Mouse (Mus musculus) embryonic facial prominence, embryonic 15.5 days (tissue): ENCODE measurements around the gene Ahnak. TPM values are rescaled to one million over a fixed set of nuclear protein-coding genes. Genes with fewer than 3 reads are reported as not detected.

ENCODE experiments used
- ATAC-seq: fragments of 200-750 bp; cut with Nextera tagmentation; 2 replicates; pipeline ENCODE4 v1.8.0; 2017; ENCODE audit warnings: low read depth, moderate TSS enrichment; ENCODE audit not compliant: insufficient number of reproducible peaks, low FRiP score, low TSS enrichment
- H3K27ac ChIP-seq: fragments of 300-500 bp; sonication (generic); replicated peaks from 2 replicates; pipeline ENCODE4 v1.5.1; 2015; ENCODE audit warnings: mild to moderate bottlenecking, inconsistent platforms
- H3K27me3 ChIP-seq: fragments of 300-500 bp; sonication (generic); 2 replicates; pipeline ENCODE4 v1.6.1; 2015; ENCODE audit warnings: inconsistent platforms
- H3K36me3 ChIP-seq: fragments of 300-500 bp; sonication (generic); 2 replicates; pipeline ENCODE4 v1.6.1; 2015; ENCODE audit warnings: mild to moderate bottlenecking, inconsistent platforms
- H3K4me1 ChIP-seq: fragments of 300-500 bp; sonication (generic); 2 replicates; pipeline ENCODE4 v1.6.1; 2015; ENCODE audit warnings: inconsistent platforms
- H3K4me2 ChIP-seq: fragments of 300-500 bp; sonication (generic); replicated peaks from 2 replicates; pipeline ENCODE4 v1.6.1; 2015; ENCODE audit warnings: mild to moderate bottlenecking, inconsistent platforms
- H3K4me3 ChIP-seq: fragments of 300-500 bp; sonication (generic); replicated peaks from 2 replicates; pipeline ENCODE4 v1.5.1; 2015; ENCODE audit warnings: mild to moderate bottlenecking, inconsistent platforms
- H3K9ac ChIP-seq: fragments of 300-500 bp; sonication (generic); 2 replicates; pipeline ENCODE4 v1.6.1; 2015; ENCODE audit warnings: inconsistent platforms
- H3K9me3 ChIP-seq: fragments of 300-500 bp; sonication (generic); replicated peaks from 2 replicates; pipeline ENCODE4 v1.6.1; 2016; ENCODE audit warnings: inconsistent platforms
- WGBS: fragments of 180-500 bp; shearing (Covaris S2); methylation state at CpG from one replicate; pipeline ENCODE4 v1.1.7; 2015; 5-methylcytosine and 5-hydroxymethylcytosine counted together
- polyA plus RNA-seq: library from polyadenylated mRNA; unstranded; fragments of >200 nt; fragmentation: Nextera tagmentation; extraction: Ambion mirVana; gene quantifications from 2 replicates; pipeline ENCODE4 v1.2.1, GENCODE M21; 2015

Gene Ahnak
- polyA plus RNA-seq, 1 experiment from 2014 or later: 71.9 TPM

DNA sequence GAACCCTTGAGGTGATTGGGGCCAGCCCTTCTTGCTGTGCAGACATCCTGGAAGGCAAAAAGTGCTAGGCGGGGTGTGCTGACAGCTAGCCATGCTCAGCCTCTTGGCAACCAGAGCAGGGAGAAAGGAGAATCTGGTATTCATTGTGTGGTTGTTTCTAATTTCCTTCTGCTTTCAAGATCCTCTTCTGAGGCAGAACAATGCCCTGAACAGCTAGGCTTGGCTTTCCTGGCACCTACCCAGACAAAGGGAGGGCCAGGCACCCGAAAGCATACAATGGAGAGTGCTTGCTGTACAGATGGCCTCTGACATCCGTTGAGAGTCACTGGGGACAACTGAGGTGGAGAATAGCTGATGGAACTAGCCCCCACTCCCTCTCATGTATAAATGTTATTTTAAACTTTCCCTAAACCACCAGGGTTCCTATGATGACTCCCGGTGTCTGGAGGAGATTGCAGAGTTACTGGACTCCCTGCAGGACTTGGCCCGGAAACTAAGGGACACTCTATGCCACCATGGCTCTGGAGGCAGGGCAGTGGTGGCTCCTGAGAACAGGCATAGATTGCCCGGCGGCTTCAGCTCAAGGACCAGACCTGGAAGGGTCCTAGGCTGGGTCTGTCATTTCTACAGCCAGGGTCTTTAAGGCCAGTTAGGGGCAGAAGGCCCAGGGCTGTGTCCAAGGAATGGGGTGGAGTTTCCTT, 82.5 kb downstream of the Ahnak start:
- Histone ChIP-seq H3K27ac (peak overlapping the region; percentile 88), H3K9ac (no peak overlapping the region)

GRCm38 (mm10) chr19:9072157-9072530, 83.1 kb downstream of the Ahnak start:
- Histone ChIP-seq H3K27ac (peak overlapping the region; percentile 88), H3K4me2 (no peak overlapping the region), H3K9me3 (no peaks in the 10 kb centered on the region), H3K4me3 (no peak overlapping the region), H3K27me3 (no peaks in the 10 kb centered on the region), H3K4me1 (peaks cover 43% of the 10 kb centered on the region), H3K36me3 (no peaks in the 10 kb centered on the region), H3K9ac (no peak overlapping the region)
- 65% methylated on average over 2 of the region's 2 CpGs for WGBS
- ATAC-seq: no peak

More for the DNA sequence above, 82.5 kb downstream of the Ahnak start:
- Histone ChIP-seq H3K36me3 (no peaks in the 10 kb centered on the region), H3K27me3 (no peaks in the 10 kb centered on the region), H3K4me1 (peaks cover 44% of the 10 kb centered on the region), H3K4me2 (0 out of 2 replicates have a peak overlapping the region, but pooled peaks have one; percentile 8), H3K9me3 (no peaks in the 10 kb centered on the region), H3K4me3 (no peak overlapping the region)
- WGBS: 47% methylated on average over 7 of the region's 7 CpGs
- ATAC-seq: peak; percentile 71

DNA sequence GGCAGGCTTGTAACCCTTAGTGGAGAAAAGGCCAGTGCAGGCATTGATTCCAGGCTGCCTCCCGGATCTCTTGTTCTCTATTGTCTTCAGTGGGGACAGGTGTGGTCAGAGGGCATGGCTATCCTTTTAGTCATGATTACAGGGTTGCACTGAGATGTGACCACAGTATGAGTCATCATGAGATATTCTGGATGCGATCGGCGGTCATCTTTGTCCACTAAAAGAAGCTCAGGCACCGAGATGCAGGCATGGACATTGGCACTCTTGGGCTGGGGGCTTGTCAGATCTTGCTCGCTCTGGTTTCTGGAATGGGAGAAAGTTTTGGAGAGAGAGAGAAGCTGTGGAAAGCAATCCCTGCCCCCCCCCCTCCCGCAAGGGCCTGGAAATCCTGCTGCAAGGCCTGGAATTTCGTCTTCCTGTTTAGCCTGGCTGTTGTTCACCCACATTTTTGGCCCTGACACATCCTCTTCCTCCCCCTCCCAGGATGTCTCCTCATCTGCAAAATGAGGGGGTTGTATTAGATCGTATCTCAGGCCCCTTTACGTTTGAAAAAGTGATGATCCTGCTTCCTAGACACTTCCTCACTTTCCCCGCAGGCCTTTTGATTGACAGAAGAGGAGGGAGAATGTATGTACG, 84.8 kb downstream of the Ahnak start:
- Histone ChIP-seq H3K9ac (no peak overlapping the region), H3K27me3 (no peaks in the 10 kb centered on the region), H3K9me3 (no peaks in the 10 kb centered on the region), H3K4me1 (peaks cover 43% of the 10 kb centered on the region), H3K36me3 (no peaks in the 10 kb centered on the region), H3K4me2 (no peak overlapping the region), H3K27ac (peak overlapping the region; percentile 48), H3K4me3 (no peak overlapping the region)
- WGBS: 62% methylated on average over 12 of the region's 12 CpGs
- no peak for ATAC-seq

DNA sequence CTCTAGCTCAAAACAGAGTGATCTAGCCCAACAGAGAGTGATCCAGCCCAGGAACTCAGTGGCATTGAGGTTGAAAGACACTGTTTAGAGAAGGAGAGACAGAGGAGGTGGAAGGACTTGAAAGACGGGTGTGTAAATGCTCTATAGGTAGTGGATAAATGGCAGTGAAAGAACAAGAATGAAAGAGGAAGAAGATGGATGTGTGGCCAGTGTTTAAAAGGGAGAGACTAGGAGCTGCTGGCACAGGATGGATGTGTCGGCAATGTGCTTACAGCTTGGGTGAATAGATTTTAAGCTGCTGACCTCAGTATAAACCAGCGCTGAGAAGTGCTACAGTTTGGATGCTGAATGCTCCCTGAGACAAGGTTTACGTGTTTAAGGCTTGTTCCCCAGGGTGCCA, 85.3 kb downstream of the Ahnak start:
- H3K4me1 ChIP-seq: peaks cover 45% of the 10 kb centered on the region
- no peak overlapping the region for H3K9ac ChIP-seq
- H3K36me3 ChIP-seq: no peaks in the 10 kb centered on the region
- WGBS: 70% methylated on average over 4 of the region's 4 CpGs
- H3K9me3 ChIP-seq: no peaks in the 10 kb centered on the region
- 0 out of 2 replicates have a peak overlapping the region, but pooled peaks have one; percentile 48 for H3K27ac ChIP-seq
- no peaks in the 10 kb centered on the region for H3K27me3 ChIP-seq
- no peak for ATAC-seq
- no peak overlapping the region for H3K4me2 ChIP-seq
- no peak overlapping the region for H3K4me3 ChIP-seq

GRCm38 (mm10) chr19:9075558-9075957, 86.5 kb downstream of the Ahnak start:
- H3K27me3 ChIP-seq: no peaks in the 10 kb centered on the region
- no peak overlapping the region for H3K9ac ChIP-seq
- no peak overlapping the region for H3K4me3 ChIP-seq
- H3K27ac ChIP-seq: no peak overlapping the region
- 59% methylated on average over 2 of the region's 2 CpGs for WGBS
- H3K4me2 ChIP-seq: no peak overlapping the region
- no peak for ATAC-seq
- peaks cover 41% of the 10 kb centered on the region for H3K4me1 ChIP-seq
- H3K9me3 ChIP-seq: no peaks in the 10 kb centered on the region
- H3K36me3 ChIP-seq: no peaks in the 10 kb centered on the region

DNA sequence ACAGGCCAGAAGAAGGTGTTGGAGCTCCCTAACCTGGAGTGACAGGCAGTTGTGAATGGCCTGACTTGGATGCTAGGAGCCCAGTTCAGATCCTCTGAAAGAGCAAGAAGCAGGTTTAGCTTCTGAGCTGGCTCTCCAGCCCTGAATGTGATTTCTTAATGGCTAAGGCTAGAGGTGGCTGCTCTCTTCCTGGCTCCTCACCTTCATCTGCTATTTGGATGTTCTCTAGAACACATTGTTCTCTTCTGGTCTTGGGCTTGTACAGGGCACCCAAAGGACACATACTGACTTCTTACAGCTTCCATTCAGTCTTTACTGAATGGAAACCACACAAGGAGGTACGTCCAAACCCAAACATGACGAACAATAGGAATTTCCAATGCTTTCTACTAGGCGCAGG, 87.0 kb downstream of the Ahnak start:
- Histone ChIP-seq H3K9me3 (no peaks in the 10 kb centered on the region), H3K27me3 (no peaks in the 10 kb centered on the region), H3K4me1 (peaks cover 36% of the 10 kb centered on the region), H3K36me3 (no peaks in the 10 kb centered on the region), H3K9ac (no peak overlapping the region), H3K4me3 (no peak overlapping the region), H3K27ac (no peak overlapping the region), H3K4me2 (no peak overlapping the region)
- 84% methylated on average over 3 of the region's 3 CpGs for WGBS
- no peak for ATAC-seq

DNA sequence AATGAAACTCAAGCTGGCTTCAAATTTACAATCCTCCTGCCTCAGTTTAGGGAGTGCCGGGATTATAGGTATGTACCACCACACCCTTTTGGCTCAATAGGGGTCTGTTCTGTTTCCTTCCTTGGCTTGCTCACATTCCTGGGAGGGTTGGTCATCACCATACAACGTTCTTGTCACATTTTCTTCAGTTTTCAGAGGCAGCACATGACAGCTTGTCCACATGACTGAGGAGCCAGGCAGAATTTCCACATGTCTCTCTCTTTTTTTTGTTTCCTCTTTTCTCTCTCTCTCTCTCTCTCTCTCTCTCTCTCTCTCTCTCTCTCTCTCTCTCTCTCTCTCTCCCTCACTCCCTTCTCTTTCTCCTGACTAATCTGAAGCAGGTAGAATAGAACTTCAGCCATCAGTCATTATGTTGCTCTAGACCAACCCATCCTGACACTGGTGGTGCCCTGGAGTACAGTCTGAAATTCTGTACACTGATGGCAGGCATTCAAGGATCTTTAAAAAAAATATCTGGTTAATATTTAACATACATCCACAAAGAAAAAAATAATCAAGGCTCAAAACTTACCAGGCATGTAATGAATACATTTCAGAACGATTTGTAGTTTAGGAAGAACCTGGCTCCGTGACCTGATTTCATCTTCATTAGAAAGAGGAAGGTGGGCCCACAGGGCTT, 88.0 kb downstream of the Ahnak start:
- 50% methylated on average over 4 of the region's 4 CpGs for WGBS
- H3K4me3 ChIP-seq: no peak overlapping the region
- no peaks in the 10 kb centered on the region for H3K9me3 ChIP-seq
- H3K4me1 ChIP-seq: peaks cover 30% of the 10 kb centered on the region
- no peak overlapping the region for H3K9ac ChIP-seq
- no peak overlapping the region for H3K4me2 ChIP-seq
- ATAC-seq: no peak
- H3K27me3 ChIP-seq: no peaks in the 10 kb centered on the region
- no peaks in the 10 kb centered on the region for H3K36me3 ChIP-seq
- H3K27ac ChIP-seq: no peak overlapping the region

DNA sequence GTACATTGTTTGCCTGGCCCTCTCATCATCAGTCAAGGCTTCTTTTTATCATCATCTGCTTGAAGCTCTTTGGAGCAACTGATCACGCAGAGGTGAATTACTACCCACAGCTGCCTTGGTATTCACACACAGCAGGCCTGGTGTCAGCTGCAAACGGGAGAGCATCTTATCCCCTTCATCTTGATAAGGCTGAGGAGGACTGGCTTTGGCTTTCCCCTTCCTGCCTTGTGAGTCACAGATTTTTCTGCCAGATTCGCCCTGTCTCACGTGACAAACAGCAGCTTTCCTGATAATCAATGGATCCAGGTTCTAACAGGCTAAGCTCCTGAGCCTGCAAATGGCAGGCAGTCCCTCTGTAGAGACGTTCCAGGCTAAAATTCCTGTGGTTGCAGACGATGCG, 90.8 kb downstream of the Ahnak start:
- H3K9ac ChIP-seq: no peak overlapping the region
- no peak for ATAC-seq
- WGBS: 13% methylated on average over 7 of the region's 7 CpGs

DNA sequence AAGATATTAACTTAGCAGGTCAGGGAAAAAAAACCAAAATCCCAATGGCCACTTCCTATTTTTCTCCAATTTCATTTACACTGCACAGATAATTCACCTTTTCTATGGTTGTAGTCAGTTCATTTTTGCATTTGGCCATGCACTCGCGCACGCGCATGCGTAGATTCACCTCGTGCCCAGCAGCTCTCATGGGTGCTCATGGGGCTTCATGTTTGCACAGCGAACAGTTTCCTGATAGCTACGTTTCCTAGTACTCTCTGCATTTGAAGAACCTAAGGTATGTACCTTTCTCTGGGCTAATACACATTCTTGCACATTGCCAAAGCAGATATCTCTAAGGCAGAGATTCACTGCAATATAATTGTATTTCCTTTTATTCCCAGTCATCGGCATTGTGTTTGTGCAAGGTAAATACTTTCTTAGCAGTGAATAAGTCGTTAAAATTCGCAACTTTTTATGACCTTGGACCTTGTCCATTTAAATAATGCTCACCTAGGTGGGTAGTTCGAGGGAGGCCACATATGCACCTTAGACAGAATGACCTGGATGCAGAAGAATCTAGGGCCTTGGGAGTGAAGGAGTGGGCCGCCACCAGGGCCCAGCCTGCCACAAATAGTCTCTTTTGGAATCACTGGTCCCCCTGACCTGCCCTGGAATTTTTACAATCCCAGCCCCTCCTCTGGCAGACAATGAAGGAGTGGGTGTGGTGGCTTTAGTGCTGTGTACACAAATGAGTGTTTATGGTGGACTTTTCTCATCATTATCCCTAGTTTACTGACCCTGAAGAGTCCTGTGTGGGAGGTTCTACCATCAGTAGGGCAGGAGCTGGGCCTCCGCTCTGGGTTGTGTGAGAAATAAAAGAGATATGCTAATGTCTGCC, 92.5 kb downstream of the Ahnak start:
- Histone ChIP-seq H3K4me1 (peaks cover 21% of the 10 kb centered on the region), H3K4me3 (no peak overlapping the region), H3K36me3 (no peaks in the 10 kb centered on the region), H3K27ac (no peak overlapping the region), H3K27me3 (no peaks in the 10 kb centered on the region), H3K9me3 (no peaks in the 10 kb centered on the region), H3K4me2 (no peak overlapping the region), H3K9ac (no peak overlapping the region)
- no peak for ATAC-seq
- 88% methylated on average over 14 of the region's 14 CpGs for WGBS

More for the DNA sequence above, 90.8 kb downstream of the Ahnak start:
- no peak overlapping the region for H3K4me2 ChIP-seq
- H3K9me3 ChIP-seq: no peaks in the 10 kb centered on the region
- peaks cover 21% of the 10 kb centered on the region for H3K4me1 ChIP-seq
- no peaks in the 10 kb centered on the region for H3K27me3 ChIP-seq
- no peak overlapping the region; the same call in 1 of the 2 replicates for H3K27ac ChIP-seq
- H3K4me3 ChIP-seq: no peak overlapping the region
- no peaks in the 10 kb centered on the region for H3K36me3 ChIP-seq

- Histone ChIP-seq H3K9me3 (no peaks in the 10 kb centered on the region), H3K27me3 (no peaks in the 10 kb centered on the region), H3K36me3 (no peaks in the 10 kb centered on the region), H3K9ac (0 out of 2 replicates have a peak overlapping the region, but pooled peaks have one; percentile 1), H3K27ac (0 out of 2 replicates have a peak overlapping the region, but pooled peaks have one; percentile 31), H3K4me1 (peaks cover 21% of the 10 kb centered on the region), H3K4me3 (peak overlapping the region; percentile 15; the same call in 1 of the 2 replicates), H3K4me2 (peak overlapping the region; percentile 36)
- WGBS: 16% methylated on average over 23 of the region's 23 CpGs
- ATAC-seq: peak; percentile 91
Measured at GRCm38 (mm10) chr19:9082191-9083009, 93.3 kb downstream of the Ahnak start.
